Mouse (Mus musculus): ENCODE measurements around the gene Rhbg. TPM values are rescaled to one million over a fixed set of nuclear protein-coding genes. Genes with fewer than 3 reads are reported as not detected.

The Rhbg gene
- polyA plus RNA-seq, 1 experiment from 2014 or later = 0.10 TPM

GRCm38 (mm10) chr3:88205563-88206491 is 48.7 kb downstream of the Rhbg start:
- Histone ChIP-seq H3K27ac (ENCODE audit: low read depth, low read length) (no peak overlapping the region), H3K4me1 (ENCODE audit: control insufficient read depth, insufficient read depth, low read length) (peaks cover 1% of the 10 kb centered on the region), H3K9me3 (replicated peaks; ENCODE audit: control insufficient read depth, low read length) (no peaks in the 10 kb centered on the region), H3K4me3 (ENCODE audit: low read depth, low read length) (no peak overlapping the region), H3K27me3 (ENCODE audit: control insufficient read depth, insufficient read depth, low read length) (peaks cover 99% of the 10 kb centered on the region), H3K9ac (ENCODE audit: low read depth, low read length) (no peak overlapping the region), H3K36me3 (ENCODE audit: control insufficient read depth, insufficient read depth, low read length) (no peaks in the 10 kb centered on the region), H3K4me2 (no peak overlapping the region)
- ATAC-seq (replicated peaks; ENCODE audit: insufficient number of reproducible peaks, low FRiP score, low TSS enrichment) = no peak
- under 1% methylated on average over 8 of the region's 8 CpGs for WGBS (ENCODE audit: insufficient replicate concordance)

GRCm38 (mm10) chr3:88205176-88205562 is 49.3 kb downstream of the Rhbg start:
- no peak overlapping the region for H3K9ac ChIP-seq (ENCODE audit: low read depth, low read length)
- H3K9me3 ChIP-seq (replicated peaks; ENCODE audit: control insufficient read depth, low read length) = no peaks in the 10 kb centered on the region
- no peaks in the 10 kb centered on the region for H3K36me3 ChIP-seq (ENCODE audit: control insufficient read depth, insufficient read depth, low read length)
- 2% methylated on average over 4 of the region's 4 CpGs for WGBS (ENCODE audit: insufficient replicate concordance)
- H3K27me3 ChIP-seq (ENCODE audit: control insufficient read depth, insufficient read depth, low read length) = peaks cover 99% of the 10 kb centered on the region
- no peak overlapping the region for H3K4me2 ChIP-seq
- peaks cover 6% of the 10 kb centered on the region for H3K4me1 ChIP-seq (ENCODE audit: control insufficient read depth, insufficient read depth, low read length)
- H3K27ac ChIP-seq (ENCODE audit: low read depth, low read length) = no peak overlapping the region
- no peak for ATAC-seq (replicated peaks; ENCODE audit: insufficient number of reproducible peaks, low FRiP score, low TSS enrichment)
- H3K4me3 ChIP-seq (ENCODE audit: low read depth, low read length) = no peak overlapping the region

- no peak for ATAC-seq (replicated peaks; ENCODE audit: insufficient number of reproducible peaks, low FRiP score, low TSS enrichment)
These were observed 49.8 kb downstream of the Rhbg start for GRCm38 (mm10) chr3:88204751-88205150.

GRCm38 (mm10) chr3:88203999-88204700 is 50.4 kb downstream of the Rhbg start:
- Histone ChIP-seq H3K4me1 (ENCODE audit: control insufficient read depth, insufficient read depth, low read length) (peaks cover 6% of the 10 kb centered on the region), H3K27me3 (ENCODE audit: control insufficient read depth, insufficient read depth, low read length) (peaks cover 99% of the 10 kb centered on the region), H3K36me3 (ENCODE audit: control insufficient read depth, insufficient read depth, low read length) (no peaks in the 10 kb centered on the region), H3K4me2 (no peak overlapping the region), H3K4me3 (ENCODE audit: low read depth, low read length) (no peak overlapping the region), H3K9ac (ENCODE audit: low read depth, low read length) (no peak overlapping the region), H3K27ac (ENCODE audit: low read depth, low read length) (no peak overlapping the region), H3K9me3 (replicated peaks; ENCODE audit: control insufficient read depth, low read length) (no peaks in the 10 kb centered on the region)
- no peak for ATAC-seq (replicated peaks; ENCODE audit: insufficient number of reproducible peaks, low FRiP score, low TSS enrichment)
- WGBS (ENCODE audit: insufficient replicate concordance) = 2% methylated on average over 7 of the region's 7 CpGs

More at GRCm38 (mm10) chr3:88204751-88205150, 49.8 kb downstream of the Rhbg start:
- Histone ChIP-seq H3K27ac (ENCODE audit: low read depth, low read length) (no peak overlapping the region), H3K9me3 (replicated peaks; ENCODE audit: control insufficient read depth, low read length) (no peaks in the 10 kb centered on the region), H3K4me2 (no peak overlapping the region), H3K4me3 (ENCODE audit: low read depth, low read length) (no peak overlapping the region), H3K4me1 (ENCODE audit: control insufficient read depth, insufficient read depth, low read length) (peaks cover 6% of the 10 kb centered on the region), H3K9ac (ENCODE audit: low read depth, low read length) (no peak overlapping the region), H3K27me3 (ENCODE audit: control insufficient read depth, insufficient read depth, low read length) (peaks cover 99% of the 10 kb centered on the region), H3K36me3 (ENCODE audit: control insufficient read depth, insufficient read depth, low read length) (no peaks in the 10 kb centered on the region)
- 28% methylated on average over 1 of the region's 1 CpGs for WGBS (ENCODE audit: insufficient replicate concordance)

GRCm38 (mm10) chr3:88203456-88203855 is 51.1 kb downstream of the Rhbg start:
- Histone ChIP-seq H3K4me3 (ENCODE audit: low read depth, low read length) (no peak overlapping the region), H3K4me2 (no peak overlapping the region), H3K4me1 (ENCODE audit: control insufficient read depth, insufficient read depth, low read length) (peaks cover 6% of the 10 kb centered on the region), H3K36me3 (ENCODE audit: control insufficient read depth, insufficient read depth, low read length) (no peaks in the 10 kb centered on the region), H3K9ac (ENCODE audit: low read depth, low read length) (no peak overlapping the region), H3K27ac (ENCODE audit: low read depth, low read length) (no peak overlapping the region), H3K9me3 (replicated peaks; ENCODE audit: control insufficient read depth, low read length) (no peaks in the 10 kb centered on the region), H3K27me3 (ENCODE audit: control insufficient read depth, insufficient read depth, low read length) (peaks cover 99% of the 10 kb centered on the region)
- WGBS (ENCODE audit: insufficient replicate concordance) = 21% methylated on average over 5 of the region's 5 CpGs
- ATAC-seq (replicated peaks; ENCODE audit: insufficient number of reproducible peaks, low FRiP score, low TSS enrichment) = no peak

GRCm38 (mm10) chr3:88202986-88203385 is 51.5 kb downstream of the Rhbg start:
- Histone ChIP-seq H3K27me3 (ENCODE audit: control insufficient read depth, insufficient read depth, low read length) (peaks cover 99% of the 10 kb centered on the region), H3K4me3 (ENCODE audit: low read depth, low read length) (no peak overlapping the region), H3K36me3 (ENCODE audit: control insufficient read depth, insufficient read depth, low read length) (no peaks in the 10 kb centered on the region), H3K27ac (ENCODE audit: low read depth, low read length) (no peak overlapping the region), H3K4me1 (ENCODE audit: control insufficient read depth, insufficient read depth, low read length) (peaks cover 6% of the 10 kb centered on the region), H3K9me3 (replicated peaks; ENCODE audit: control insufficient read depth, low read length) (no peaks in the 10 kb centered on the region), H3K4me2 (no peak overlapping the region), H3K9ac (ENCODE audit: low read depth, low read length) (no peak overlapping the region)
- WGBS (ENCODE audit: insufficient replicate concordance) = 6% methylated on average over 6 of the region's 6 CpGs
- no peak for ATAC-seq (replicated peaks; ENCODE audit: insufficient number of reproducible peaks, low FRiP score, low TSS enrichment)

- Histone ChIP-seq H3K4me3 (ENCODE audit: low read depth, low read length) (no peak overlapping the region), H3K4me2 (no peak overlapping the region), H3K9me3 (replicated peaks; ENCODE audit: control insufficient read depth, low read length) (no peaks in the 10 kb centered on the region), H3K4me1 (ENCODE audit: control insufficient read depth, insufficient read depth, low read length) (peaks cover 6% of the 10 kb centered on the region), H3K9ac (ENCODE audit: low read depth, low read length) (no peak overlapping the region), H3K27ac (ENCODE audit: low read depth, low read length) (no peak overlapping the region), H3K36me3 (ENCODE audit: control insufficient read depth, insufficient read depth, low read length) (no peaks in the 10 kb centered on the region), H3K27me3 (ENCODE audit: control insufficient read depth, insufficient read depth, low read length) (peaks cover 99% of the 10 kb centered on the region)
- WGBS (ENCODE audit: insufficient replicate concordance) = 18% methylated on average over 5 of the region's 5 CpGs
- no peak for ATAC-seq (replicated peaks; ENCODE audit: insufficient number of reproducible peaks, low FRiP score, low TSS enrichment)
These were observed 52.9 kb downstream of the Rhbg start for GRCm38 (mm10) chr3:88201640-88202039.

GRCm38 (mm10) chr3:88200972-88201330 is 53.6 kb downstream of the Rhbg start:
- Histone ChIP-seq H3K4me1 (ENCODE audit: control insufficient read depth, insufficient read depth, low read length) (peaks cover 6% of the 10 kb centered on the region), H3K36me3 (ENCODE audit: control insufficient read depth, insufficient read depth, low read length) (no peaks in the 10 kb centered on the region), H3K27me3 (ENCODE audit: control insufficient read depth, insufficient read depth, low read length) (peaks cover 97% of the 10 kb centered on the region), H3K9ac (ENCODE audit: low read depth, low read length) (no peak overlapping the region), H3K9me3 (replicated peaks; ENCODE audit: control insufficient read depth, low read length) (no peaks in the 10 kb centered on the region), H3K4me2 (peak overlapping the region; percentile 60), H3K27ac (ENCODE audit: low read depth, low read length) (no peak overlapping the region), H3K4me3 (ENCODE audit: low read depth, low read length) (peak overlapping the region; percentile 39)
- under 1% methylated on average over 36 of the region's 37 CpGs for WGBS (ENCODE audit: insufficient replicate concordance)
- ATAC-seq (replicated peaks; ENCODE audit: insufficient number of reproducible peaks, low FRiP score, low TSS enrichment) = no peak
